Mouse (Mus musculus): Measurements from ENCODE around the gene Plek2. TPM values are rescaled to one million over a fixed set of nuclear protein-coding genes. Genes with fewer than 3 reads are reported as not detected.

Gene Plek2
- polyA plus RNA-seq, 1 experiment from 2014 or later: 4.2 TPM

DNA sequence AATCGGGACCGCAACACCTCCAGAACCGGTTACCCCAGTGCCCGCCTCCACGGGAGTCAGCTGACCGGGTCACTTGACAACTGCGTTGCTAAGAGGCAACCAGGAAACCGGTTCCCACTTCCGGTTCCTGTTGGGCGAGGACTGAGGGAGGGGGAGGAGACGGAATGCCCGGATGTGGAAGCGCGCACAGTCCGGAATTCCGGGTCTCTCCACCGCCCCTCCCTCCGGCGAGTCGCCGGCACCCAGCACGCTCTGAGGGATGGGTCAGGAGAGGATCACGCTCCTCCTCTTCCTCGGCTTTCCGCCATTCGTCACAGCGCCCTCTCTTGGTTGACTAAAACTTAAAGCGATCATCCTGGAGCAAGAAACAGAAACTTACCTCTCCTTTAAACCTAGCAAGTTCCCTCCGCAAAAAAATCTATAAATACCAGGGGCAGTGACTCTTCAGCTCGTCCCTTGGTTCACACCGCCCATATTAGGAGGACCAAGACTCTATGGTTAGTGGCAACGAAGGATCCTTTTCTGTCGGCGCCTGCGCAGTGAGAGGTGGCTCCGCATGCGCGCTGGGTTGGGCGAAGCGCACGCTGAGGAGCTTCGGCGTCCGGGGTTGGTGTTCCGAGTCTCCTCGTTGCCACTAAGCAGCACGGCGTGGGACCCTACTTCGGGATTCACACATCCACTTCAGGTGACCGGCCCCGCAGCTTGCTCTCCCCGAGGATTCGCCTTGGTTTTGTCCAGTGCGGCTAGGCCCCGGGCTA lies 45.1 kb downstream of the Plek2 start, which contains the start of the genes Atp6v1d and Eif2s1:
TSS of gene Atp6v1d (minus strand) at position 143 of the 758 bp plus-strand sequence.
TSS of gene Eif2s1 (plus strand) at position 324 of the 758 bp plus-strand sequence.
- H3K9ac ChIP-seq: peak within 1 kb of the TSS; percentile 90
- peaks cover 6% of the 10 kb centered on the region; the same call in 1 of the 2 replicates for H3K36me3 ChIP-seq
- H3K4me1 ChIP-seq: peaks cover 21% of the 10 kb centered on the region
- peak within 1 kb of the TSS; percentile 92 for H3K4me2 ChIP-seq
- no peaks in the 10 kb centered on the region for H3K9me3 ChIP-seq
- peak within 1 kb of the TSS; percentile 87 for H3K27ac ChIP-seq
- H3K4me3 ChIP-seq: peak within 1 kb of the TSS; percentile 64
- ATAC-seq (ENCODE audit: insufficient number of reproducible peaks, insufficient read depth, low FRiP score, low TSS enrichment, low read depth): peak; percentile 100
- no peaks in the 10 kb centered on the region for H3K27me3 ChIP-seq
- WGBS: under 1% methylated on average over 55 of the region's 55 CpGs

DNA sequence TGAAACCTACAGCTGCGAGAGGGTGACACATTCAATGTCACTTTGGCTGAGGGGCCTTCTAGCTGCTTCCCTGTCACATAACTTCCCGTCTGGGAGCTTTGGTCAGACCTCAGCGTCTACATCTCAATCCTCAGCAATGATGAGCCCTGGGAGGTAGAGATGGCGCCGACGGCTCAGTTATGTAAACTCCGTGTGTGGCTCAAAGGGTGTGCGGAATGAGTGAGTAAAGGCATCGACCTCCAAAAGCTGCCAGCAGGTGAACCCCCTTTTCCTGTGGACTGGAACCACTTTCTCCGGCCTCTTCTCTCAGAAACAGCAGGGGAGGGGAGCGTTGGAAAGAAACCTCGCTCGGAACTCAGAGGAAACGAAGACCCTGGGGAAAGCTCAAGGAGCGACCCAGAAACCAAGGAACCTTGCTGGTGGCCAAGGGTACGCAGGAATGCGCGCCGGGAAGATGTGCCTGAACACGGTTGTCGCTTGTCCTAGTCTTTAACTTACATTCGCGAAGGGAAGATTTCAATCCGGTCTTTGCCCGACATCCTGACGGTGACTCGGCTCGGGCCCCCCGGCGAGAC lies 45.8 kb downstream of the Plek2 start:
- Histone ChIP-seq H3K27me3 (no peaks in the 10 kb centered on the region), H3K4me1 (peaks cover 21% of the 10 kb centered on the region), H3K4me2 (peak overlapping the region; percentile 92), H3K36me3 (peaks cover 12% of the 10 kb centered on the region), H3K4me3 (peak overlapping the region; percentile 64), H3K9me3 (no peaks in the 10 kb centered on the region), H3K9ac (peak overlapping the region; percentile 79), H3K27ac (peak overlapping the region; percentile 55)
- under 1% methylated on average over 30 of the region's 30 CpGs for WGBS
- ATAC-seq (ENCODE audit: insufficient number of reproducible peaks, insufficient read depth, low FRiP score, low TSS enrichment, low read depth): peak; percentile 12

DNA sequence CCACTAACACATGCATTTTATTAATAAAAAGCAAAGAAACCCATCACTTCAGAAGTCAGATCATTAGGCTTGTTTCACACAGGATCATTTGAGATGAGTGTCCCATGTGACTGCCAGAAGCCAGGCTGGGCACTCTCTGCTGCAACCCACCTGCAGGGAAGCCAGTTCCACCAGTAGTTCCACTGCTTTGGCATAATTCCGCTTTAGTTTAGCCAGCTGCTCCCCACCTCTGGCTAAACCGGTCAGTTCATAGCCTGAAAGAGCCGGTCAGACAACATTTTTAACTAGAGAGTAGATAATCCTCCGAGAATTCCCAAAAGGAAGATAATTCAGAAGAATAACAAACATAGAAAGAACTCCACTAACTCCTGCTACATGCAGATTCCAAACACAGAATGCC lies 58.5 kb downstream of the Plek2 start:
- Histone ChIP-seq H3K4me2 (no peak overlapping the region), H3K9me3 (no peaks in the 10 kb centered on the region), H3K9ac (no peak overlapping the region), H3K27ac (no peak overlapping the region), H3K4me1 (no peaks in the 10 kb centered on the region), H3K4me3 (no peak overlapping the region), H3K27me3 (no peaks in the 10 kb centered on the region), H3K36me3 (peaks cover 53% of the 10 kb centered on the region)
- ATAC-seq (ENCODE audit: insufficient number of reproducible peaks, insufficient read depth, low FRiP score, low TSS enrichment, low read depth): no peak
- 79% methylated on average over 4 of the region's 4 CpGs for WGBS

GRCm38 (mm10) chr12:78842429-78842828 lies 64.3 kb downstream of the Plek2 start:
- ATAC-seq (ENCODE audit: insufficient number of reproducible peaks, insufficient read depth, low FRiP score, low TSS enrichment, low read depth): no peak
- Histone ChIP-seq H3K4me3 (no peak overlapping the region), H3K36me3 (peaks cover 57% of the 10 kb centered on the region), H3K27me3 (no peaks in the 10 kb centered on the region), H3K9ac (no peak overlapping the region), H3K4me1 (no peaks in the 10 kb centered on the region), H3K9me3 (no peaks in the 10 kb centered on the region), H3K27ac (no peak overlapping the region), H3K4me2 (no peak overlapping the region)
- 85% methylated on average over 1 of the region's 1 CpGs for WGBS

DNA sequence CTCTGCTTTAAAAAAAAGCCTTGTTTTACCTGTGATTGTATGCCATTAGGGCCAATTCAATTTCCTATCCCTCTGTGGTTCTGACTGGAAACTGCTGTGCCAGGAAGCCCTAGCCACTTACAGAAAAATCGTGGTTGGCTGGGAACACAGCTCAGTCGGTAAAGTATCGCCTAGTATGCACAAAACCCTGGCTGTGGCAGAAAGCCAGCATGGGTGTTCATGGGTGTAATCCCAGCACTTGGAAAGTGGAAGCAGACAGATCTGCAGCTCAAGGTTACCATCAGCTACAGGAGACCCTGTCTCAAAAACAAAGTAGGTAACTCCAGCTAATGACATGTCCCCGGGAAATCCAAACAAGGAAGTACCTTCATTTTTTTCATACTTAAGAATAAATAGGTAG lies 66.9 kb downstream of the Plek2 start:
- no peak overlapping the region for H3K9ac ChIP-seq
- H3K9me3 ChIP-seq: no peaks in the 10 kb centered on the region
- no peak overlapping the region for H3K4me2 ChIP-seq
- H3K27me3 ChIP-seq: no peaks in the 10 kb centered on the region
- no peaks in the 10 kb centered on the region for H3K4me1 ChIP-seq
- H3K36me3 ChIP-seq: peaks cover 64% of the 10 kb centered on the region
- H3K4me3 ChIP-seq: no peak overlapping the region
- 82% methylated on average over 4 of the region's 4 CpGs for WGBS
- ATAC-seq (ENCODE audit: insufficient number of reproducible peaks, insufficient read depth, low FRiP score, low TSS enrichment, low read depth): no peak
- H3K27ac ChIP-seq: no peak overlapping the region

Other genes starting within 250 kb of the Plek2 start
- gene Fam71d, start 215.4 kb downstream of the Plek2 start, polyA plus RNA-seq (2015; fragmentation: Nextera tagmentation; extraction: Ambion mirVana): not detected in 2 replicates
- 19.2 and 24.6 TPM in 2 replicates for gene Mpp5, start 158.1 kb downstream of the Plek2 start, polyA plus RNA-seq (2015; fragmentation: Nextera tagmentation; extraction: Ambion mirVana)
- gene Atp6v1d, start 45.3 kb downstream of the Plek2 start, polyA plus RNA-seq (2015; fragmentation: Nextera tagmentation; extraction: Ambion mirVana): 67.1 and 70.3 TPM in 2 replicates
- 196 and 205 TPM in 2 replicates for gene Eif2s1, start 45.1 kb downstream of the Plek2 start, polyA plus RNA-seq (2015; fragmentation: Nextera tagmentation; extraction: Ambion mirVana)
- gene Tmem229b, start 100.7 kb upstream of the Plek2 start, polyA plus RNA-seq (2015; fragmentation: Nextera tagmentation; extraction: Ambion mirVana): 6.4 and 8.0 TPM in 2 replicates
- gene Plekhh1, start 122.2 kb upstream of the Plek2 start, polyA plus RNA-seq (2015; fragmentation: Nextera tagmentation; extraction: Ambion mirVana): 1.7 TPM in 2 replicates
- gene Pigh, start 182.7 kb upstream of the Plek2 start, polyA plus RNA-seq (2015; fragmentation: Nextera tagmentation; extraction: Ambion mirVana): 36.5 and 37.6 TPM in 2 replicates
- 4.9 and 6.1 TPM in 2 replicates for gene Arg2, start 223.8 kb upstream of the Plek2 start, polyA plus RNA-seq (2015; fragmentation: Nextera tagmentation; extraction: Ambion mirVana)

All from embryonic facial prominence, embryonic 13.5 days (tissue).